Mouse (Mus musculus): ENCODE measurements around the gene Barx2. TPM values are rescaled to one million over a fixed set of nuclear protein-coding genes. Genes with fewer than 3 reads are reported as not detected.
A peak's percentile ranks its signal among the peaks of the same experiment; 100 is the strongest.

The Barx2 gene
- polyA plus RNA-seq, 1 experiment from 2014 or later = not detected

GRCm38 (mm10) chr9:31886258-31886657 lies 27.0 kb downstream of the Barx2 start:
- no peaks in the 10 kb centered on the region for H3K9me3 ChIP-seq (replicated peaks)

GRCm38 (mm10) chr9:31882376-31882775 lies 30.9 kb downstream of the Barx2 start:
- Histone ChIP-seq H3K9me3 (replicated peaks) (no peaks in the 10 kb centered on the region), H3K4me2 (no peak overlapping the region), H3K36me3 (no peaks in the 10 kb centered on the region), H3K4me3 (no peak overlapping the region), H3K27me3 (no peaks in the 10 kb centered on the region), H3K27ac (no peak overlapping the region), H3K9ac (no peak overlapping the region), H3K4me1 (replicated peaks) (no peaks in the 10 kb centered on the region)
- WGBS = 81% methylated on average over 2 of the region's 2 CpGs
- ATAC-seq (replicated peaks; ENCODE audit: insufficient number of reproducible peaks, insufficient read depth, low FRiP score, low read depth) = no peak

More at GRCm38 (mm10) chr9:31886258-31886657, 27.0 kb downstream of the Barx2 start:
- Histone ChIP-seq H3K4me2 (no peak overlapping the region), H3K4me1 (replicated peaks) (no peaks in the 10 kb centered on the region), H3K27me3 (no peaks in the 10 kb centered on the region), H3K9ac (no peak overlapping the region), H3K27ac (no peak overlapping the region), H3K36me3 (no peaks in the 10 kb centered on the region), H3K4me3 (no peak overlapping the region)
- ATAC-seq (replicated peaks; ENCODE audit: insufficient number of reproducible peaks, insufficient read depth, low FRiP score, low read depth) = no peak
- WGBS = 52% methylated on average over 3 of the region's 3 CpGs

- no peak for ATAC-seq (replicated peaks; ENCODE audit: insufficient number of reproducible peaks, insufficient read depth, low FRiP score, low read depth)
- WGBS = 87% methylated on average over 3 of the region's 3 CpGs
Measured at GRCm38 (mm10) chr9:31875556-31875955, 37.7 kb downstream of the Barx2 start.

GRCm38 (mm10) chr9:31874236-31874635 lies 39.0 kb downstream of the Barx2 start:
- no peak for ATAC-seq (replicated peaks; ENCODE audit: insufficient number of reproducible peaks, insufficient read depth, low FRiP score, low read depth)
- Histone ChIP-seq H3K4me3 (no peak overlapping the region), H3K36me3 (no peaks in the 10 kb centered on the region), H3K9me3 (replicated peaks) (no peaks in the 10 kb centered on the region), H3K9ac (no peak overlapping the region), H3K27me3 (no peaks in the 10 kb centered on the region), H3K27ac (no peak overlapping the region), H3K4me1 (replicated peaks) (no peaks in the 10 kb centered on the region), H3K4me2 (no peak overlapping the region)
- 66% methylated on average over 3 of the region's 3 CpGs for WGBS

More at GRCm38 (mm10) chr9:31875556-31875955, 37.7 kb downstream of the Barx2 start:
- no peak overlapping the region for H3K27ac ChIP-seq
- H3K9me3 ChIP-seq (replicated peaks) = no peaks in the 10 kb centered on the region
- no peaks in the 10 kb centered on the region for H3K36me3 ChIP-seq
- H3K4me2 ChIP-seq = no peak overlapping the region
- no peaks in the 10 kb centered on the region for H3K27me3 ChIP-seq
- H3K4me1 ChIP-seq (replicated peaks) = no peaks in the 10 kb centered on the region
- no peak overlapping the region for H3K9ac ChIP-seq
- H3K4me3 ChIP-seq = no peak overlapping the region

GRCm38 (mm10) chr9:31871410-31871809 lies 41.9 kb downstream of the Barx2 start:
- Histone ChIP-seq H3K27me3 (no peaks in the 10 kb centered on the region), H3K4me2 (no peak overlapping the region), H3K36me3 (no peaks in the 10 kb centered on the region), H3K9ac (no peak overlapping the region), H3K9me3 (replicated peaks) (no peaks in the 10 kb centered on the region), H3K4me3 (no peak overlapping the region), H3K27ac (no peak overlapping the region), H3K4me1 (replicated peaks) (no peaks in the 10 kb centered on the region)
- ATAC-seq (replicated peaks; ENCODE audit: insufficient number of reproducible peaks, insufficient read depth, low FRiP score, low read depth) = no peak
- WGBS = 69% methylated on average over 4 of the region's 4 CpGs

- Histone ChIP-seq H3K4me3 (no peak overlapping the region), H3K4me1 (replicated peaks) (no peaks in the 10 kb centered on the region), H3K9me3 (replicated peaks) (no peaks in the 10 kb centered on the region), H3K9ac (no peak overlapping the region), H3K4me2 (no peak overlapping the region), H3K36me3 (no peaks in the 10 kb centered on the region), H3K27ac (no peak overlapping the region), H3K27me3 (no peaks in the 10 kb centered on the region)
- ATAC-seq (replicated peaks; ENCODE audit: insufficient number of reproducible peaks, insufficient read depth, low FRiP score, low read depth) = no peak
- 89% methylated on average over 2 of the region's 2 CpGs for WGBS
Measured at GRCm38 (mm10) chr9:31868823-31869460, 44.3 kb downstream of the Barx2 start.

- WGBS = 61% methylated on average over 6 of the region's 6 CpGs
- H3K4me3 ChIP-seq = no peak overlapping the region
- H3K27ac ChIP-seq = no peak overlapping the region
- H3K9ac ChIP-seq = no peak overlapping the region
- H3K36me3 ChIP-seq = no peaks in the 10 kb centered on the region
- H3K4me2 ChIP-seq = no peak overlapping the region
- peaks cover 2% of the 10 kb centered on the region for H3K4me1 ChIP-seq (replicated peaks)
- H3K27me3 ChIP-seq = peaks cover 9% of the 10 kb centered on the region
- H3K9me3 ChIP-seq (replicated peaks) = no peaks in the 10 kb centered on the region
- ATAC-seq (replicated peaks; ENCODE audit: insufficient number of reproducible peaks, insufficient read depth, low FRiP score, low read depth) = no peak
Measured at GRCm38 (mm10) chr9:31863830-31864229, 49.4 kb downstream of the Barx2 start.

- Histone ChIP-seq H3K4me1 (replicated peaks) (peaks cover 3% of the 10 kb centered on the region), H3K27me3 (peaks cover 20% of the 10 kb centered on the region), H3K36me3 (no peaks in the 10 kb centered on the region), H3K9me3 (replicated peaks) (no peaks in the 10 kb centered on the region), H3K27ac (no peak overlapping the region), H3K9ac (no peak overlapping the region), H3K4me3 (no peak overlapping the region), H3K4me2 (no peak overlapping the region)
- WGBS = 80% methylated on average over 5 of the region's 5 CpGs
- no peak for ATAC-seq (replicated peaks; ENCODE audit: insufficient number of reproducible peaks, insufficient read depth, low FRiP score, low read depth)
Measured at GRCm38 (mm10) chr9:31859446-31859845, 53.8 kb downstream of the Barx2 start.

- Histone ChIP-seq H3K27ac (no peak overlapping the region), H3K9me3 (replicated peaks) (no peaks in the 10 kb centered on the region), H3K36me3 (no peaks in the 10 kb centered on the region), H3K4me3 (0 out of 2 replicates have a peak overlapping the region, but pooled peaks have one; percentile 22), H3K4me1 (replicated peaks) (peaks cover 3% of the 10 kb centered on the region), H3K4me2 (peak overlapping the region; percentile 59), H3K9ac (no peak overlapping the region), H3K27me3 (peaks cover 20% of the 10 kb centered on the region)
- no peak for ATAC-seq (replicated peaks; ENCODE audit: insufficient number of reproducible peaks, insufficient read depth, low FRiP score, low read depth)
- 8% methylated on average over 20 of the region's 20 CpGs for WGBS
Measured at GRCm38 (mm10) chr9:31858720-31859340, 54.4 kb downstream of the Barx2 start.

GRCm38 (mm10) chr9:31857512-31857911 lies 55.8 kb downstream of the Barx2 start:
- Histone ChIP-seq H3K27ac (no peak overlapping the region), H3K9me3 (replicated peaks) (no peaks in the 10 kb centered on the region), H3K4me3 (no peak overlapping the region), H3K9ac (no peak overlapping the region), H3K4me1 (replicated peaks) (peaks cover 3% of the 10 kb centered on the region), H3K4me2 (no peak overlapping the region), H3K36me3 (no peaks in the 10 kb centered on the region), H3K27me3 (peaks cover 20% of the 10 kb centered on the region)
- ATAC-seq (replicated peaks; ENCODE audit: insufficient number of reproducible peaks, insufficient read depth, low FRiP score, low read depth) = no peak
- 79% methylated on average over 1 of the region's 1 CpGs for WGBS

GRCm38 (mm10) chr9:31856437-31856836 lies 56.8 kb downstream of the Barx2 start:
- WGBS = 26% methylated on average over 8 of the region's 8 CpGs
- Histone ChIP-seq H3K4me1 (replicated peaks) (peaks cover 3% of the 10 kb centered on the region), H3K27ac (no peak overlapping the region), H3K27me3 (peaks cover 20% of the 10 kb centered on the region), H3K4me3 (no peak overlapping the region), H3K36me3 (no peaks in the 10 kb centered on the region), H3K9ac (no peak overlapping the region), H3K9me3 (replicated peaks) (no peaks in the 10 kb centered on the region), H3K4me2 (no peak overlapping the region)
- 0 out of 2 replicates have a peak, but pooled peaks have one; percentile 18 for ATAC-seq (replicated peaks; ENCODE audit: insufficient number of reproducible peaks, insufficient read depth, low FRiP score, low read depth)

GRCm38 (mm10) chr9:31855668-31856067 lies 57.6 kb downstream of the Barx2 start:
- WGBS = 78% methylated on average over 6 of the region's 6 CpGs
- Histone ChIP-seq H3K4me2 (no peak overlapping the region), H3K9ac (no peak overlapping the region), H3K27me3 (peaks cover 20% of the 10 kb centered on the region), H3K36me3 (no peaks in the 10 kb centered on the region), H3K9me3 (replicated peaks) (no peaks in the 10 kb centered on the region), H3K4me3 (no peak overlapping the region), H3K27ac (no peak overlapping the region), H3K4me1 (replicated peaks) (peaks cover 3% of the 10 kb centered on the region)
- no peak for ATAC-seq (replicated peaks; ENCODE audit: insufficient number of reproducible peaks, insufficient read depth, low FRiP score, low read depth)

Measured in heart, embryonic 15.5 days (tissue).